Mouse (Mus musculus): Measurements from ENCODE around the gene Gstt1.
A peak's percentile ranks its signal among the peaks of the same experiment; 100 is the strongest.
"Not testable (repeated sequence)": the region's sequence is repeated elsewhere in the genome, so short reads cannot be mapped to it uniquely, and the experiment has no call there.

The Gstt1 gene

GRCm38 (mm10) chr10:75804217-75804616 lies 5.8 kb upstream of the Gstt1 start:
- DNase-seq (ENCODE audit: low spot score): no peak

GRCm38 (mm10) chr10:75797619-75798175 lies 687 bp downstream of the Gstt1 start:
- peak; percentile 53 for DNase-seq (ENCODE audit: low spot score)

- no peak for DNase-seq (ENCODE audit: low spot score)
Measured at GRCm38 (mm10) chr10:75796731-75797516, 1.5 kb downstream of the Gstt1 start.

GRCm38 (mm10) chr10:75794880-75795279 lies 3.5 kb downstream of the Gstt1 start:
- no peak for DNase-seq (ENCODE audit: low spot score)

GRCm38 (mm10) chr10:75790773-75791172 lies 7.6 kb downstream of the Gstt1 start:
- DNase-seq (ENCODE audit: low spot score): peak; percentile 14

- no peak for DNase-seq (ENCODE audit: low spot score)
Measured at GRCm38 (mm10) chr10:75789841-75790240, 8.5 kb downstream of the Gstt1 start.

- no peak for DNase-seq (ENCODE audit: low spot score)
Measured at GRCm38 (mm10) chr10:75789081-75789735, 9.2 kb downstream of the Gstt1 start.

- DNase-seq (ENCODE audit: low spot score): no peak
Measured at GRCm38 (mm10) chr10:75788277-75788676, 10.1 kb downstream of the Gstt1 start.

- DNase-seq (ENCODE audit: low spot score): no peak
Measured at GRCm38 (mm10) chr10:75785442-75785841, 12.9 kb downstream of the Gstt1 start.

GRCm38 (mm10) chr10:75780769-75781578 lies 17.4 kb downstream of the Gstt1 start, which contains the start of the genes Gm20441 and Gstt3:
Gm20441 (minus strand) TSS chr10:75780954.
Gstt3 (minus strand) TSS chr10:75781414.
- no peak for DNase-seq (ENCODE audit: low spot score)

GRCm38 (mm10) chr10:75779206-75780174 lies 18.9 kb downstream of the Gstt1 start:
- no peak for DNase-seq (ENCODE audit: low spot score)

- no peak for DNase-seq (ENCODE audit: low spot score)
Measured at GRCm38 (mm10) chr10:75777885-75778284, 20.5 kb downstream of the Gstt1 start.

GRCm38 (mm10) chr10:75776562-75776961 lies 21.8 kb downstream of the Gstt1 start:
- DNase-seq (ENCODE audit: low spot score): no peak

- DNase-seq (ENCODE audit: low spot score): no peak
Measured at GRCm38 (mm10) chr10:75774587-75774986, 23.8 kb downstream of the Gstt1 start.

- DNase-seq (ENCODE audit: low spot score): no peak
Measured at GRCm38 (mm10) chr10:75774102-75774501, 24.3 kb downstream of the Gstt1 start.

GRCm38 (mm10) chr10:75772795-75773664 lies 25.4 kb downstream of the Gstt1 start, which contains the start of gene Ddt:
Ddt (minus strand) TSS chr10:75773414.
- DNase-seq (ENCODE audit: low spot score): peak; percentile 52

- DNase-seq (ENCODE audit: low spot score): not testable (repeated sequence)
Measured at GRCm38 (mm10) chr10:75767756-75768155, 30.6 kb downstream of the Gstt1 start.

GRCm38 (mm10) chr10:75766856-75767255 lies 31.5 kb downstream of the Gstt1 start:
- no peak for DNase-seq (ENCODE audit: low spot score)

GRCm38 (mm10) chr10:75764519-75765473 lies 33.6 kb downstream of the Gstt1 start:
- DNase-seq (ENCODE audit: low spot score): peak; percentile 87
